Mouse (Mus musculus): ENCODE measurements at regions not wholly inside any gene's neighbourhood (a gene's known extent, or its start where the extent isn't known, plus 50 kb on each side); places are given as distances from the start of the nearest gene placed in this dataset.

GRCm38 (mm10) chr5:101539818-101540217 is 125.0 kb downstream of the Nkx6-1 start:
- TF ChIP-seq POLR2A (IDR thresholded peaks at IDR 0.05; ENCODE audit: low read depth, low read length): no peak
- TF ChIP-seq CTCF (conservative IDR thresholded peaks at IDR 0.05; ENCODE audit: insufficient read depth, insufficient read length, low read depth, low read length): no peak
